Mouse (Mus musculus): Measurements from ENCODE around the gene Zfc3h1. TPM values are rescaled to one million over a fixed set of nuclear protein-coding genes. Genes with fewer than 3 reads are reported as not detected.

Zfc3h1 gene
- polyA plus RNA-seq (2014; fragmentation: Illumina TruSeq; extraction: RNeasy Lipid Tissue Mini Kit (QIAGEN cat#74804); ENCODE audit: insufficient read depth, low read depth, low replicate concordance): 19.7 TPM

DNA sequence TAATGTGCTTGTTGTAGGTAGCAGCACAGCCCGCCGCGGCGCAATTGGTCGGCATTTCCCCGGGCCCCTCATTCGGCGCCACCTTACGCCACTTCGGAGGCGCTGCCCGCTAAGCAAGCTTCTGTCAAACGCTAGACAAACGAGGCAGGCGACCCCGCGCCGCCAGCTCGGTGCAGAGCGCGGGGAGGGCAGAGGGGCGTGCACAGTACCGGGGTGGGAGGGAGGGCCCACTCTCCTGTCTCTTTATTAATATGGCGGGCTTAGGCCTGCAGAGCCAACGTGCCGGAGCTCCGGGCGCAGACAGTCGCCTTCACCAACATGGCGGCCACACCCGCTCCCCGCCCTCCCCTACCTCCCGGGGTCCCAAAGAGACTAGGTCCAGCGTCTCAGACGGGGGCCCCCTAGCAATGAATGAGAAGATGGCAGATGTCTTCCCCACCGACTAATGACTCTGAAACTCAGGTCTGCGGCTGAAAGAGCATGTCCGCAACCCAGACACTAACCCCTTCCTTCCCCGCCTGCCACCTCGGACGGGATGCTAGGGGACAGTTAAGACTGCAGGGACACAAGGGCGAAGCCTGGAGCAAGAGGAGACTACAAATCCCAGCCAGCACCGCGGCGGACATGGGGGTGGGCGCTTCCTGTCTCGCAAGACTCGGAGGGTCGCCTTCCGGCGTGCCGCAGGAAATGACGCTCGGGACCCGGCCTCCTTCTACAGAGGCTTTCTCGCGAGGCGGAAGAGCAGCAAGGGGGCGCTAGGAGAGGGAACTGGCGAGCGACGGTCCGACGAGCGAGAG lies at the start of gene Zfc3h1, which contains the start of gene Thap2:
Gene Zfc3h1, plus strand, starts transcription at position 739 of the 797 bp plus-strand sequence.
Gene Thap2, minus strand, starts transcription at position 223 of the 797 bp plus-strand sequence.

GRCm38 (mm10) chr10:115361840-115362622 lies 22.7 kb upstream of the Zfc3h1 start, which contains the start of gene Tmem19:
TSS of gene Tmem19 (minus strand) at chr10:115362501.

Other genes with a start within 250 kb of the Zfc3h1 start
- gene Tph2, start 199.9 kb upstream of the Zfc3h1 start, polyA plus RNA-seq (2014; fragmentation: Illumina TruSeq; extraction: RNeasy Lipid Tissue Mini Kit (QIAGEN cat#74804); ENCODE audit: insufficient read depth, low read depth, low replicate concordance): not detected
- 18.0 TPM for gene Tbc1d15, start 133.5 kb upstream of the Zfc3h1 start, polyA plus RNA-seq (2014; fragmentation: Illumina TruSeq; extraction: RNeasy Lipid Tissue Mini Kit (QIAGEN cat#74804); ENCODE audit: insufficient read depth, low read depth, low replicate concordance)
- 27.7 TPM for gene Rab21, start 69.4 kb upstream of the Zfc3h1 start, polyA plus RNA-seq (2014; fragmentation: Illumina TruSeq; extraction: RNeasy Lipid Tissue Mini Kit (QIAGEN cat#74804); ENCODE audit: insufficient read depth, low read depth, low replicate concordance)
- 12.6 TPM for gene Tmem19, start 22.5 kb upstream of the Zfc3h1 start, polyA plus RNA-seq (2014; fragmentation: Illumina TruSeq; extraction: RNeasy Lipid Tissue Mini Kit (QIAGEN cat#74804); ENCODE audit: insufficient read depth, low read depth, low replicate concordance)
- gene Thap2, start 516 bp upstream of the Zfc3h1 start, polyA plus RNA-seq (2014; fragmentation: Illumina TruSeq; extraction: RNeasy Lipid Tissue Mini Kit (QIAGEN cat#74804); ENCODE audit: insufficient read depth, low read depth, low replicate concordance): 5.3 TPM
- gene A930009A15Rik, start 185.0 kb downstream of the Zfc3h1 start, polyA plus RNA-seq (2014; fragmentation: Illumina TruSeq; extraction: RNeasy Lipid Tissue Mini Kit (QIAGEN cat#74804); ENCODE audit: insufficient read depth, low read depth, low replicate concordance): not detected
- 0.10 TPM for gene Lgr5, start 202.8 kb downstream of the Zfc3h1 start, polyA plus RNA-seq (2014; fragmentation: Illumina TruSeq; extraction: RNeasy Lipid Tissue Mini Kit (QIAGEN cat#74804); ENCODE audit: insufficient read depth, low read depth, low replicate concordance)